Mouse (Mus musculus): ENCODE data around the gene Fgf14.
"Not testable (repeated sequence)": the region's sequence is repeated elsewhere in the genome, so short reads cannot be mapped to it uniquely, and the experiment has no call there.

The Fgf14 gene

DNA sequence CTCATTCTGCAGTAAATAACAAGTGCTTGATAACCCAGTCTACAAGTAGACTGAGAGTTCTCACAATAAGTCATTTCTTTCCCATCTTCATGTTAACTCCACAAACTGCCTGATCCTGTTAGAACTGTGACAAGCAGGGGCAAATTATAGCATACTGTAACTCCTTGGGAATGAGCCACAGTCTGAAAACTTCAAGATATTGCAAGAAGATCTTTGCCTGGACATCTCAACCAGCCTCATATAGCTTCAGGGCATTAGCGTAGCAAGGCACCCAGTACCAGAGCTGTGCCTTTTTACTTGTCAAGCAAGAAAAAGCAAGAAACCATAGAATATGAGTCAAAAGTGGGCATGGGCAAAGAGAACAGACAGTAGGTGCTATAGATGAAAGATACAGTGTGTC lies 188.0 kb downstream of the Fgf14 start:
- DNase-seq (ENCODE audit: extremely low read depth, insufficient read length, low spot score): no peak

DNA sequence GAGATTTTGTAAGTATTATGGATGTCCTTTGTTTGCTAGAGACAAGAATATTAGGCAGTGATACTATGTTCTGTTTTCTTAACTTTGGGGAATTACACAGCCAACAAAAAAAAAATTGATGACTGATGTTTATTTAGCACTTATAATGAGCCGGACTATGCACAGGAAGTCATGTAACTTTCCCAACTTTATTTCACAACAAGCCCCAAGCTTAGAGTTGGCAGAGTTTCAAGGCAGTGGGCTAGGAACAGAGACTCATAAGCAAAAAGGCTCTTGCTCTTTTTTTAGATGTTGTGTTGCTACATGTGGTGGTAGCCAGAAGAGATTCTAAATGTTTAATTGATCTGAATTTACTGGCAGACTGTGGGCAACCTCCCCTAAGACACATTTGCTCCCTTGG lies 191.7 kb downstream of the Fgf14 start:
- DNase-seq (ENCODE audit: extremely low read depth, insufficient read length, low spot score): no peak

DNA sequence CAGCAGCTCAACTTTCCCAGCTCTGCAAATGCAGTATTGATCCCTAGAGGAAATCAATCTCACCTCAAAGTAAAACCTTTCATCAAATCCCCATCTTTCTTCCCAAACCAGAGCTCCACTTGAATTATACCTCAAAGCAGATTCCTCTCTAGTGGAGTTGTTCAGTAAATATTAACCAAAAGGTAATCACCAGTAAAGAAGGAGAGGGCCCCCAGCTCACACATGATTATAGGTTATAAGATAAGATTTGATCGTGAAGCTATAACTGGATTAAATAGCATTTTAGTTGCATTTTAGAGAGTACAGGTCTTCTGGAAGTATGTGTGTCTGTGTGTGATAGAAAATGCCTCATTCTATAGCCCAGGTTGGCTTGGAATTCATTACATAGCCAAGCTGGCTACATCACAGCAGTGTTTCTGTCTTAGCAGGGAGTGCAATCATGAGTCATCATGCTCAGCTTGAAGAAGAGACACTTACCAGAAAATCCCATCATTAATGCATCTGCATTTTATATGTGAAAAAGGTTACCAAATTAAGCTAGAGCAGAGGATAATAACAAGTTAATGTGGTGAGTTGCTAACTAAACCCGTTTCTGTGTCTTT lies 202.8 kb downstream of the Fgf14 start:
- no peak for DNase-seq (ENCODE audit: extremely low read depth, insufficient read length, low spot score)

DNA sequence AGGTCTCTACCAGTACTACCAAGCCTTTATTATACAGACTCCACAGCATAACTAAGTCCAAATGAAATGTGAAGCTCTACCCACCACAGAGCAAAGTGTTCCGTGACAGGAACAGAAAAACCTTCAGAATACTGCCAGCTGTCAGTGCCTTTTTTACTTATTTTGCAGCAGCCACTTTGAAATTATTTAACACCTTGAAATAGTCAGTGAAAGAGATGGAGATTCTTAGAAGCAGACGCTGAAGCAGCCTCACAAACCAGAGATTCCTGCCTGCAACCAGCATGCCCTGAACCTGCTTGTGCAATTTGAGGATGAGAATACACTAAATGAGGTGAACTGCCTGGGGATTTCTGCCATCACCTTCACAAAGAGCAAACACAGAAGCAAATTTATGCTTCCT lies 206.0 kb downstream of the Fgf14 start:
- DNase-seq (ENCODE audit: extremely low read depth, insufficient read length, low spot score): no peak

DNA sequence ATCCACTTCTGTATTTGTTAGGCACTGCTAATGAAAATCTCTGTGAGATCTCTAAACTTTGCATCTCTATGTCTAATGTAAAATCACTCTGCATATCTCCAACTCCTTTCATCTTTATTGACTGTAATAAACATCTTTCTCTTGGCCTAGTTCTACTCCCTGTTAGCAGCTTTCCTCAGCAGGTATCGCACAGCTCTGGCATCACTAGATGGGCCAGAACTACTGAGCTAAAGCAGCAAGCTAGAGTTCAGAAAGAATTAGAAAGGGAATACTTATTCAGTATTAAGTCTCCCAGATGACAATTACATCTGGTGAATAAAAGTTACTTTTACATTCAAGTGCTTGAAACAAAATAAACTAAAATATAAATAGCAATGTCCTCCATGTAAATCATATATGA lies 221.8 kb downstream of the Fgf14 start:
- no peak for DNase-seq (ENCODE audit: extremely low read depth, insufficient read length, low spot score)

DNA sequence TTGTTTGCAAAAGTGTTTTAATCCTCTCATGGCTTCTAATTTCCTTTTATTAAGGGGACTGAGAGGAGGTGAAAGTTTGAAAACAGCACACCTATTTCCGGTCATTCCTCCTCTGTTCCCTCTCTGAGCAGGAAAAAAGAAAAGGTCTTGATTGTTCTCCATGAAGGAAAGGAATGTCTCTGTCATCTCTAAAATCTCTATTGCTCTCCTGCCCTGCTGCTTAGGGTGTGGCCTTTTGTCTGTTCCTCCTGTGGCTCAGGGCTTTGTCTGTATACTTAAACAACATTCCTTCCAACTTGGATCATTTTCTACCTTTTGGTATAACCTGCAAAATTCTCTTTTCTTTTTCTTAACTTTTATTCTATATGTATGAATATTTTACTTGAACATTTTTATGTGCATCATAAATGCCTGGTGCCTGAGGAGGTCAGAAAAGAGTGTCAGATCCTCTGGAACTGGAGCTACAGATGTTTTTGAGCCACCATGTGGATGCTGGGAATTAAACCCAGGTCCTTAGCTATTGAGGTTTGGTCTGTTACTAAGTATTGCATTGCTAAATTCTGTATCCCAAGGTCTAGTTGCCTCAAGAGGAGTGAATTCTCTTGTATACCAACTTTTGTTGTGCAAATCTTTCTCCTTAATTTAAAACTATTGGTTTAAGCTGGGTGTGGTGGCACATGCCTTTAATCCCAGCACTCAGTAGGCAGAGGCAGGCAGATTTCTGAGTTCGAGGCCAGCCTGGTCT lies 230.7 kb downstream of the Fgf14 start:
- DNase-seq (ENCODE audit: extremely low read depth, insufficient read length, low spot score): no peak

DNA sequence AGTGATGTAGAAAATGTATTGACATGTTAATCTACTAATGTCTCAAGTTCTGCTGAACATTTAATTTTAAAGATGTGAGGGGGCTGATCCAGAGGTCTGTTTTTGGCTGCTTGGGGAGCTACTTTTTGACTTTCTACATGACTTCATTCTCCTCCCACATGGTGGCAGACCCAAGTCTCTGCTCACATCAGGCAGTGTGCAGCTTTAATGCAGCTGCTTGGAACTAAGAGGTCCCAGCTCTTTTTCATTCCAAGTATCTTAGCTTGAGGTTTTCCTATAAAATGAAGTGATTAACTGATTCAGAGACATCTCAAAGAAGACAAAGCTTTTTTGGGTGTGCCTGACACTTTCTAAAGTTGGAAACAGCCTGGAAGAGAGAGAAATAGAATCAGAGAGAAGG lies 232.1 kb downstream of the Fgf14 start:
- no peak for DNase-seq (ENCODE audit: extremely low read depth, insufficient read length, low spot score)

DNA sequence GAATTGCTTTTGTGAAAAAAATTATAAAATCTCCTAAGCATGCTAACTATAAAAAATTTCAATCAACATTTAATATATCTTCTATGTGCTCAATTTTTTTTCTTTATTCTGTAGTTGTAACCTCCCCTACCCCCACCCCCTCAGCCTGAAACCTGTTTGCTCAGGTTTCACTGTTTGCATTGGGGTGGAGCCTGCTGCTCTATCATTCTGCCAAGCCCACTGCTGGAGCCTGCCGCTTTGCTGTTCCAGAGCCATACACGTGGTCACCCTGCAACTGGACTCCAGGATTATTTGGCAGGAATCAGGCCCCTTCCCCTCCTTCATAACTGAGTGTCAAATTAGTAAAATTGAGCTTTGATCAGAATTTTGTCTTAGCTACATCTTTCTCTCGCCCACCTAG lies 237.6 kb downstream of the Fgf14 start:
- not testable (repeated sequence) for DNase-seq (ENCODE audit: extremely low read depth, insufficient read length, low spot score)

DNA sequence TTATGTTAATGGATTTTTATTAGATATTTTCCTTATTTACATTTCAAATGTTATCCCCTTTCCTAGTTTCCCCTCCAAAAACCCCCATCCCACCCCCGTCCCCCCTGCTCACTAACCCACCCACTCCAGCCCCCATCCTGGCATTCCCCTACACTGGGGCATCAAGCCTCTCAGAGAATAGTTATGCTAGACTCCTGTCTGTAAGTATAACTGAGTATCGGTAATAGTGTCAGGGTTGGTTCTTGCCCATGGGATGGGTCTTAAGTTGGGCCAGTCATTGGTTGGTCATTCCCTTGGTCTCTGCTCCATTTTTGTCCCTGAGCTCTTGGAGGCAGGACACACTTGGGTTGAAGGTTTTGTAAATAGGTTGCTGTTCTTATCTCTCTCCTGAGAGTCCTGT lies 265.0 kb downstream of the Fgf14 start:
- no peak for DNase-seq (ENCODE audit: extremely low read depth, insufficient read length, low spot score)

DNA sequence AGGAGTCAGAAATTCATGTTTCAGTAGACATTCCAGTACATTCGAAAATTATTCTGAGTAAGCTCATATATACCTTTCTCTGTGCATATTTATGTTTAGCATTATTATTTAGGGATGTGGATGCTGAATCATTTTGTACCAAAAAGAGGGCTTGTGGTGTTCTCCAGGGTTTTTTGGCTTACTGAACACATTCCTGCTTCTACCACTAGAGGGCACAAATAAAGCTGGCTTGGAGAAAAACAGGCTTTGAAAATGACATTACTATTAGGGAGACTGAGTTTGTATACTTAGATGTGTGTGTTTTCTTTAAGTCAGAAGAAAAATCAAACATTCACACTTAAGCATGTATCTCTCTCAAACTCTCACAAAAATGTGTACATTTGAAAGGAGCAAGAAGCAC lies 266.0 kb downstream of the Fgf14 start:
- no peak for DNase-seq (ENCODE audit: extremely low read depth, insufficient read length, low spot score)

DNA sequence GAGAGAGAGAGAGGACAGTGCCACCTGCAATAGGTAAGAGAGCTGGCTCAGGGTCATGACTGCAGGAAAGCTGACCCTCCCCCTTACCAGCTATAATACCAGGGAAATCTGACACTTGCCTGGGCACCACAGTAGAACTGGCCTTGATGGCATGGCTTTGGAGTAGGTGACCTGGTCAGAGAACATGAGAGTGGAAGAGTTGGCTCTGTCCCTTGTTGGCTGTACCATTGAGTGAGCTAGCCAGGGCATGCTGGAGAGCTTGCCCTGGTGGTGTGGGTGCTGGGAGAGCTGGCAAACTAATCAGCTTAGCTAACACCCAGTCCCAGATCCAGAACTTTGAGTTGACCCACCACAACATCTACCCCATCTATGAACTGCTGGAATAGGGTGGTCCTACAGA lies 348.5 kb downstream of the Fgf14 start:
- no peak for DNase-seq (ENCODE audit: extremely low read depth, insufficient read length, low spot score)

DNA sequence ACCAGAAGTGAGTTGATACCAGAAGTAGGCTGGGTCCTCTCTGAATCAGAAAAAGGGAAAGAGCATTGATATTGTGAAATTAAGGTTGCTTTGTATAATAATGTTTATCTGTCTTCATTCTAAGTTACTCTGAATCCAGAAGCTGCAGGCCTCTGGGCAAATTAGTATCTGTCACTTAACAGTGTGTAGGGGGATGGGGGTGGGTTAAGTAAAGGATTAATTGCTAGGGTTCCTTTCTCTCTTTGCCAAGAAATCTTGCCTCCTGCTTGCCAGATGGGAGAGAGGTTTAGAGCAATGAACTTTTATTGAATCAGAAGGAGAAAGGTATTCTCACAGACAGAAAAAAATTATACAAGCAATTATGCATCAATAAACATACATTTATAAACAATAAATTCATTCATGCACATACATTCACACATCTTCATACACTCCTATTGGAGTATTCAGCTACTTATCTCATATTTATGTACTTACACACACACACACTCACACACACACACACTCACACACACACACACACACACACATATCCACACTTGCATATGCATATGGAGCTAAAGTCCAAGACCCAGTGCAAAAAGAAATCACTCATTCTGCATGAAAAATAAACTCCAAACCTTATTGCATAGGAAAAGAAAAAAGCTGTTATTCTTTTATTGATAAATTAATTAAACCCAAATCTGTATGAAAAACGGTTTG lies 357.8 kb downstream of the Fgf14 start:
- DNase-seq (ENCODE audit: extremely low read depth, insufficient read length, low spot score): no peak

DNA sequence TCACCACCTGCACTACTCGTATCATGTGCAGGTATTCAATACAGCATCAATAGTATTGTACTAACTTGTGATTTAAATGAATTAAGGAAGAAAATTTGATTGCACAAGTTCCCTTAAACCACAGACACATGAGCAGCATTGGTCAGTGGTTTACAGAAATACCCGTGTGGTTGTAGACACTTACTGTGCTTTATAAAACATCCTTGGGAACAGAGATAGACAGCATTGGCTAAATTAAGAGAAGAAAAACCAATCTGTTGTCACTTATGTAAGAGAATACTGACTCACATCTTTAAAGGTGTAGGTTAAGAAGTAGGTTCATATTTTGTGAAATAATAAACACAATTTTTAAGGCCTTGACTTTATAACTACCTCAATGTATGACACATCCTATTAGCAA lies 361.4 kb downstream of the Fgf14 start:
- DNase-seq (ENCODE audit: extremely low read depth, insufficient read length, low spot score): no peak

DNA sequence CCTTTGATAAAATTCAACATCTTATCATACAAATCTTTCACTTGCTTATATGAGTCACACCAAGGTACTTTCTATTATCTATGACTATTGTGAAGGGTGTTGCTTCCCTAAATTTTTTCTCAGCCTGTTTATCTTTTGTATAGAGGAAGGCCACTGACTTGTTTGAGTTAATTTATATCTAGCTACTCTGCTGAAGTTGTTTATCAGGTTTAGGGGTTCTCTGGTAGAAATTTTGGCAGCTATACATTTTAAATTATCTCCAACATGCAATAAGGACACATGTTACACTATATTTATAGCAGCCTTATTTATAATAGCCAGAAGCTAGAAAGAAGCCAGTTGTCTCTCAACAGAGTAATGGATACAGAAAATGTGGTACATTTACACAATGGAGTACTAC lies 389.9 kb downstream of the Fgf14 start:
- DNase-seq (ENCODE audit: extremely low read depth, insufficient read length, low spot score): no peak

DNA sequence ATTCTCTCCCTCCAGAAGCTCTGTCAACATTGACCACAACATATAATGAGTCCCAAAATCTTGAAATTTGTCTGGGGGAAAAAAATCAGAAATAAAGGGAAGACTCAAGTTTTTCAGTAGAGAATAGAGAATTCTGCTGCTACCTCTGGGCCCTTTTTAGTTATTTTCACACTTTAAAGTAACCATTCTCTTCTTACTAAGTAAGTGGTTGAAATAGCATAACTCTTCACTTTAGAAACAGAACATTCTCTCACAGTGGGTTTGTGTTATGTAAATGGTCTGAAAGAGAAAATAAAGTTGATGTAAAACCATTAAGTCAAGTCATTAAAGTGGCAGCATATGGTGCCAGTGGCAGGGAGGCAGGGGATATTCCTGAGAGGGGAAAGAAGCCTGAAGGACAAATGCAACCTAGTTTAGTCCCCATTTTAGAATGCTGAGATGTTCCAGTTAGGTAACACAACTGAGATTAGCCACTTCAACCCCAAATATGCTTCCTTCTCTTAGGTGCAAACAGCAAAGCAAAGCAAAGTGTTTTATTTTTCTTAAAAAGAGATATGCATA lies 398.5 kb downstream of the Fgf14 start:
- DNase-seq (ENCODE audit: extremely low read depth, insufficient read length, low spot score): no peak

DNA sequence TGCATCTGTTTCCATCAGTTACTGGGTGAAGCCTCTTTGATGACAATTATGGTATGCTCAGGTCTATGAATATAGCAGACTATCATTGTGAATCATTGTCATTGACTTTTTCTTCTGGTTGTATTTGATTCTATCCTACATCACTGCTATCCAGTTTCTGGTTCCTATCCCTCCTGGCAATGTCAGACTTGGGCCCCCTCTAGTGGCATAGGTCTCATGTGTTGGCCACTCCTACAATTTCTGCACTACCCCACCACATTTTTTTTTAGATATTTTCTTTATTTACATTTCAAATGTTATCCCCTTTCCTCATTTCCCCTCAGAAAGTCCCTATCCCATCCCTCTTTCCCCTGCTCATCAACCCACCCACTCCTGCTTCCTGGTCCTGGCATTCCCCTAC lies 409.9 kb downstream of the Fgf14 start:
- no peak for DNase-seq (ENCODE audit: extremely low read depth, insufficient read length, low spot score)

DNA sequence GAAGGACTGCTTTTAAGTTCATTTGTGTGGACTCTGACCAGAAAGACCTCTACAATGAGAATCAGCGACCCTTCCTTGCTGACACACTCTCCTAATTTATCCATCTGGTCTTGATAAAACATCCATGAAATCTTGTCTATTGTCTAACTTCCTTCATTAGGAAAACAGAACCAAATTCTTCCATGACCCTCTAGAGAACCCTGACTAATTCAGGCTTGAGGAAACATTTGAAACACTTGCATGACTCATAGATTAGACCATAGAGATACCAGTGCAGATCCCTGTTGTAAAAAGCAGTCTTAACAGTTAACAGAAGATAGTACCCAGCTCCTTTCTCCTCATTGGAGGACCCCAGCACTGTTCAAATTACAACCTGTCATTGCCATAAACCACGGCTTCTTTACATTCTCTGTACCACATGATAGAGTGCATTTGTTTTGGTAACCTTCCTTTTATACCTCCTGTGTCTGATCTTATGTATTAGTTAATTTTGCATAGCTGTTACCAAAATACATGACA lies 412.3 kb downstream of the Fgf14 start:
- DNase-seq (ENCODE audit: extremely low read depth, insufficient read length, low spot score): no peak

DNA sequence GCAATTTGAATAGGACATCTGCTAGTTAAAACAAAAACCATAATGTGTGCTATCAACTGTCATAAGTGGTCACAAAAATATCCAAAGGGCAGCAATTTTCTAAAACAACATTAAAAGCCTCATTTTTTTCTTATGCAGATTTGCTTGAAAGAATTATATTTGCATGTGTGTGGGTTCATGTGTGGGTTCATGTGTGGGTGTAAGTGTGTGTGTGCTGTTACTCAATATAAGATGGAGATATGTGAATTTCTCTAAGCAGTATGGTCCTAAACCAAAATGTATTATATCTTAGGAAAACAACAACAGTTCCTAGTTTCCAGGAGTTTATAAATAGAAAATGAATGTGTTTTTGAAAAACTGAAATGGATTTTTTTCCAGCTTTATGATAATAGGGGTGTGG lies 413.7 kb downstream of the Fgf14 start:
- DNase-seq (ENCODE audit: extremely low read depth, insufficient read length, low spot score): no peak

DNA sequence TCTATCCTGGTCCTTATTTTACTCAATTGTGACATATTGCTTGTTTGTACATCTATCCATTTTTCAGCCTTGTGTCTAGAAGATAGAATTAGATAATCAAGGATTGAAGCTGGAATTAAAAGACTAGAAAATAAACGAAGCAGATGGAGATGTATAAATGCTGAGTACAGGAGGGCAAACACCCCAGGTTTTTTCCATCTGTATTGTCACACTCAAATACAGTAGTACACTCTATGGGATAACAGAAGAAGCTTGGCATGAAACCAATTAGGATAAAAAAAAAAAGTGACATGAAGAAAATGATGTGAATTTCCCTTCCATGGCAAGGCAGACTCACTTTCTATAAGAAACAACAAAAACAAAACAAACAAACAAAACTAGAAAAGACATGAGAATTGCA lies 429.4 kb downstream of the Fgf14 start:
- DNase-seq (ENCODE audit: extremely low read depth, insufficient read length, low spot score): no peak

DNA sequence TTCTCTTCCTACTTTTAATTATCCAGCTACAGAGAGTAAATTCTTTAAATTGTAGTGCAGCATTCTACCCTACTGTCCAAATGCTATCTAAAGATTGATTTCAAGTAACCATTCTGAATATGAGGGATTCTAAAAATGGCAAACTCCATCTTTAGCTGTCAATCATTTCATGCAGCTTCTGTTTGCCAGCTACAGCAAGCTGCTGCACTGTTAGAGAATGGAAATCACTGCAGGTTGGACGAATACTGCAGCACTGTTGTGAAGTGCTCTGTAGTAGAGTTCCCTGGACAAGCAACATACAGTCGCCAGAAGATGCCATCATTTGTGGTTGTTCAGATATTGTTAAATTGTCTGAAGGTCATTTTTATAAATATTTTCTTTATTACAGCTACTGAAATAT lies 453.5 kb downstream of the Fgf14 start:
- DNase-seq (ENCODE audit: extremely low read depth, insufficient read length, low spot score): no peak

DNA sequence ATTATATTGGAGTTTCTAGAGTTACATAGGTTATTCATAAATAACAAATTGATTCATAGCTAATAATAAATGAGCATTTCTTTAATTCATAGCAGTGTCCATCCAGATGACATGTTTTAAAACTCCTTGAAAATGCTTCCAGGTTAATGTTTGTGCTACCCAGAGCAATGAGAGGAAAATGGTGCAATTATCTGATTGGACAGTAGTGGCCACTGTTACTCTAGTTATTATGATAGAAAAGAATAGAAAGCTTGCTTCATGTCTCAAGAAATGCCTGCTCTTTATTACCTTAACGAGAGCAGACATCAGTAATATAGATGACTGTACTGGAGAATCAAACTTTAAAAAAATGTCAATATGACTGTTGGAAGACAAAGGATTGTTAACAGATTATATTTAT lies 454.5 kb downstream of the Fgf14 start:
- no peak for DNase-seq (ENCODE audit: extremely low read depth, insufficient read length, low spot score)

DNA sequence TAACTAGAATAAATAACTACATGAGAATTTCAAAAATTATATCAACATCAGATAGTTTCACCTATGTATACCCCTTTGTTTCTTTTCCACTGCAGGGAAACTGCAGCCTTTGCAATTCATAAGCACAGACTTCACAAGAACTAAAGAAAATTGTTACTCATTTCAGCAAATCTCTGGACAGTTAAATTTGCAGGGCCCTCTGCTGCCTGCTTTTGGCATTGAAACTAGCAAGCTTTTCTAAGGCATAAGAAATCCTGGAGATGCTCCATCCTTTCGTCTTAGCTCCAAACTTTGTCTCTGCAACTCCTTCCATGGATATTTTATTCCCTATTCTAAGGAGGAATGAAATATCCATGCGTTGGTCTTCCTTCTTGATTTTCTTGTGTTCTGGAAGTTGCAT lies 455.9 kb downstream of the Fgf14 start:
- DNase-seq (ENCODE audit: extremely low read depth, insufficient read length, low spot score): no peak
